Mouse (Mus musculus) kidney, embryonic 16.5 days (tissue): ENCODE measurements around the gene Dennd2a. TPM values are rescaled to one million over a fixed set of nuclear protein-coding genes. Genes with fewer than 3 reads are reported as not detected.

Experiments
- ATAC-seq: fragments of 200-750 bp; cut with Nextera tagmentation; 2 replicates; pipeline ENCODE4 v1.8.0; 2017; ENCODE audit warnings: moderate TSS enrichment; ENCODE audit not compliant: low FRiP score, low TSS enrichment
- H3K27ac ChIP-seq: fragments of 300-500 bp; sonication (generic); 2 replicates; pipeline ENCODE4 v1.5.1; 2014; ENCODE audit warnings: low read length
- H3K27me3 ChIP-seq: fragments of 300-500 bp; sonication (generic); 2 replicates; pipeline ENCODE4 v1.6.1; 2014; ENCODE audit warnings: low read length, control low read depth, mixed read lengths; ENCODE audit not compliant: insufficient read depth
- H3K36me3 ChIP-seq: fragments of 300-500 bp; sonication (generic); 2 replicates; pipeline ENCODE4 v1.6.1; 2014; ENCODE audit warnings: low read length, control low read depth, mixed read lengths; ENCODE audit not compliant: insufficient read depth
- H3K4me1 ChIP-seq: fragments of 300-500 bp; sonication (generic); 2 replicates; pipeline ENCODE4 v1.6.1; 2014; ENCODE audit warnings: low read length, control low read depth, mixed read lengths; ENCODE audit not compliant: insufficient read depth
- H3K4me2 ChIP-seq: fragments of 300-500 bp; sonication (generic); replicated peaks from 2 replicates; pipeline ENCODE4 v1.6.1; 2014; ENCODE audit warnings: low read depth, low read length
- H3K4me3 ChIP-seq: fragments of 300-500 bp; sonication (generic); 2 replicates; pipeline ENCODE4 v1.5.1; 2014; ENCODE audit warnings: mild to moderate bottlenecking, low read length
- H3K9ac ChIP-seq: fragments of 300-500 bp; sonication (generic); replicated peaks from 2 replicates; pipeline ENCODE4 v1.6.1; 2014; ENCODE audit warnings: low read length
- H3K9me3 ChIP-seq: fragments of 300-500 bp; sonication (generic); 2 replicates; pipeline ENCODE4 v1.6.1; 2016; ENCODE audit warnings: low read length, control low read depth
- WGBS: fragments of 180-500 bp; shearing (Covaris S2); extraction: QIAGEN DNeasy Blood & Tissue Kit; methylation state at CpG from one replicate; pipeline ENCODE4 v1.1.7; 2014; 5-methylcytosine and 5-hydroxymethylcytosine counted together
- polyA plus RNA-seq: library from polyadenylated mRNA; unstranded; fragments of >200 nt; fragmentation: Nextera tagmentation; extraction: Ambion mirVana; gene quantifications from 2 replicates; pipeline ENCODE4 v1.2.1, GENCODE M21; 2015

The Dennd2a gene
- polyA plus RNA-seq, 1 experiment from 2014 or later: 20.9 TPM

DNA sequence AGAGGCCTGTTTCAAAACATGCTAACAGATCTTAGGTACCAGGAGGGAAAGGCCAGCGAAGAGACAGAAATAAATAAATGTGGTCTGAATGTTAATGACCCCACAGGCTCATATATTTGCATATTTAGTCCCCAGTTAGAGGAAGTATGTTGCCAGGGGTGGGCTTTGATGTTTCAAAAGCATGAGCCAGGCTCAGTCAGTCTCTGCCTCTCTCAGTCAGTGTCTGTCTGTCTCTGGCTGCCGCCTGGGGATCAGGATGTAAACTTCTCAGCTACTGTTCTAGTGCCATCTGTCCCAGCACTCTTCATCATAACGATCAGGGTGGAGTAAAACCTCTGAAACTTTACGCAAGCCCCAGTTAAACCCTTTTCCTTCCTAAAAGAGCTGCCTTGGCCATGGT lies 29.9 kb downstream of the Dennd2a start:
- no peak overlapping the region for H3K27ac ChIP-seq
- ATAC-seq: no peak
- peaks cover 12% of the 10 kb centered on the region for H3K36me3 ChIP-seq
- H3K4me2 ChIP-seq: no peak overlapping the region
- no peak overlapping the region for H3K4me3 ChIP-seq
- peaks cover 16% of the 10 kb centered on the region for H3K4me1 ChIP-seq
- WGBS: 55% methylated on average over 4 of the region's 4 CpGs
- no peaks in the 10 kb centered on the region for H3K9me3 ChIP-seq
- no peak overlapping the region for H3K9ac ChIP-seq
- no peaks in the 10 kb centered on the region for H3K27me3 ChIP-seq

DNA sequence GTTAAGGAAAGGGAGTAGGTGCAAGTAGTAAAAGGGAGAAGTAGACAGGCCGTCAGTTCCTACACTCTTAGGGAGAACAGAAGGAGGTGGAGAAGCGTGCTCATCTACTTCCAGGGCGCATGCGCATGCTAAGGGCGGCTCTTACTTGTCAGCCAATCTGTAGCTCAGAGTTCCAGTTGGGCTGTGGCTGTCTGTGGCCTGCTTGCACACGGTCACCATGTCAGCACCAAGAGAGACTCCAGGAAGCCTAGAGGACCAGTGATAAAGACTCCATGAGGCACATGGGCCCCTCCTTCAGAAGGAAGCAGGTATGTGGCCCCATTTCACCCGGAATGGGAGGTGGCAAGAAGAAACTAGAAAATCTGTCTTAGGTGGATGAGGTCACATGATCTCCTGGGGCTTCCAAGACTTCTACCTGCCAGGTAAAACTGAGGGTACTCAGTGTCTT lies 30.3 kb downstream of the Dennd2a start:
- peaks cover 16% of the 10 kb centered on the region for H3K4me1 ChIP-seq
- no peak overlapping the region for H3K4me2 ChIP-seq
- no peak overlapping the region for H3K9ac ChIP-seq
- no peak overlapping the region for H3K27ac ChIP-seq
- ATAC-seq: no peak
- 86% methylated on average over 7 of the region's 7 CpGs for WGBS
- no peaks in the 10 kb centered on the region for H3K27me3 ChIP-seq
- H3K9me3 ChIP-seq: no peaks in the 10 kb centered on the region
- peaks cover 16% of the 10 kb centered on the region for H3K36me3 ChIP-seq
- H3K4me3 ChIP-seq: no peak overlapping the region

DNA sequence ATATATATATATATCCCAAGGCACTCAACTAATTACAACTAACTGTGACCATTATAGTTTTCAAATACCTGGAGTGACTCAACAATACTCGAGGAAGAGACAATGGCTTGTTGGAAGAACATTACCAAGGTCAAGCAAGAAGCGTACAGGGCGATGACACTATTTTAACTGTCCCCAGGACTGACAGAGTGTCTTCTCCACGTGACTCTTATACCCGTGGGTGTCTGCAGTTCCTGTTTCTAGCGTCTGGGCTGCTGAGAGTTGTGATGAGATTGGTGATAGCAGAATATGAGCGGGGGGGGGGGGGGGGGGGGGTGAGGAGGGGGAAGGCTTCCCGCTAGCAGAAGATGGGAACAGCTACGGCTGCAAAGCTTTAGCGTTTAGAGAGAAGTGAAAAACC lies 30.9 kb downstream of the Dennd2a start:
- Histone ChIP-seq H3K36me3 (peaks cover 21% of the 10 kb centered on the region), H3K27ac (no peak overlapping the region), H3K9me3 (no peaks in the 10 kb centered on the region), H3K4me3 (no peak overlapping the region), H3K27me3 (no peaks in the 10 kb centered on the region), H3K4me1 (peaks cover 16% of the 10 kb centered on the region), H3K9ac (no peak overlapping the region), H3K4me2 (no peak overlapping the region)
- 73% methylated on average over 8 of the region's 10 CpGs for WGBS
- ATAC-seq: no peak

- ATAC-seq: no peak
- peaks cover 7% of the 10 kb centered on the region for H3K9me3 ChIP-seq
- H3K27ac ChIP-seq: no peak overlapping the region
- H3K4me3 ChIP-seq: no peak overlapping the region
- no peak overlapping the region for H3K9ac ChIP-seq
- WGBS: 97% methylated on average over 13 of the region's 13 CpGs
- peaks cover 46% of the 10 kb centered on the region for H3K36me3 ChIP-seq
- H3K27me3 ChIP-seq: no peaks in the 10 kb centered on the region
- H3K4me1 ChIP-seq: peaks cover 6% of the 10 kb centered on the region; the same call in 1 of the 2 replicates
- H3K4me2 ChIP-seq: no peak overlapping the region
These were observed 34.5 kb downstream of the Dennd2a start for GRCm38 (mm10) chr6:39523161-39523560.

DNA sequence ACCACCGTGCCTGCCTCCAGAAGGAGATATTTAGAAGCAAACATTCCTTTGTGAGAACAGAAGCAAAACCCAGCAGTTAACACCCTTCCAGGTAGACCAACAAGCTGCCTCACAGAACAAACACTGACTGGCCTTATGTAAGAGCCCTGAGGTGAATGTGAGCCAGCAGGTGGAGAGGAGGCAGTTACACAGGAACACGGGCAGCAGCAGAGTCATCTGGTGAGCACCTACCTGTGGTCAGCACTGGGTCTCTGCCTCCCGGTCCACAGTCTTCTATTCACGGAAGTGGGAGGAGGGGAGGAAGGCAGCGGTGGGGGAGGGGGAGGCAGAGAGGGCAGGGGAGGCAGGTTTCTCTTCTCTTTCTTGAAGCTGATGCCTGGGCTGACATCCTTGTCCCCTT lies 35.2 kb downstream of the Dennd2a start:
- Histone ChIP-seq H3K27me3 (no peaks in the 10 kb centered on the region), H3K4me2 (no peak overlapping the region), H3K9me3 (peaks cover 7% of the 10 kb centered on the region), H3K36me3 (peaks cover 45% of the 10 kb centered on the region), H3K4me3 (no peak overlapping the region), H3K27ac (no peak overlapping the region), H3K4me1 (peaks cover 2% of the 10 kb centered on the region; the same call in 1 of the 2 replicates), H3K9ac (no peak overlapping the region)
- 69% methylated on average over 4 of the region's 5 CpGs for WGBS
- ATAC-seq: no peak

DNA sequence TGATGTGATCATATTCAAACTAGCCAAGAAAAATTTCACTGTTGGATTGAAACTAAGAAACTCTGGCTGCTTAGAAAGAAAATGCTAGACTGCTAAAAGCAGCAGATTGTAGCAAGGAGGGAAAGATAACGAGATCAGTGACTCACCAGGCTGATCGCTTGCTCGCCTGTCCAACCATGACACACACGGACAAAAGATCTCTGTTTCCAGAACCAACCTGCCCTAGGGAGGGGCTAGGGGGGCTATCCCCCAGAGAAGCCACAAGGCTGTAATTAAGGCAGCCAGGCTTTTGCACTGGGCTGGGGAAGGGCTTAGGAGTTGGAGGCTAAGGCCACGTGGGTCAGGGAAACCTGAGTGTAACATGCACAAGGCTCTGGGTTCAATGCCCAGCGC lies 41.9 kb downstream of the Dennd2a start:
- Histone ChIP-seq H3K9me3 (peaks cover 7% of the 10 kb centered on the region), H3K4me2 (peak overlapping the region; percentile 20; the same call in 1 of the 2 replicates), H3K4me1 (peaks cover 22% of the 10 kb centered on the region), H3K36me3 (peaks cover 23% of the 10 kb centered on the region), H3K9ac (0 out of 2 replicates have a peak overlapping the region, but pooled peaks have one; percentile 2), H3K27me3 (no peaks in the 10 kb centered on the region), H3K27ac (peak overlapping the region; percentile 85), H3K4me3 (no peak overlapping the region)
- 18% methylated on average over 6 of the region's 6 CpGs for WGBS
- ATAC-seq: peak; percentile 88

DNA sequence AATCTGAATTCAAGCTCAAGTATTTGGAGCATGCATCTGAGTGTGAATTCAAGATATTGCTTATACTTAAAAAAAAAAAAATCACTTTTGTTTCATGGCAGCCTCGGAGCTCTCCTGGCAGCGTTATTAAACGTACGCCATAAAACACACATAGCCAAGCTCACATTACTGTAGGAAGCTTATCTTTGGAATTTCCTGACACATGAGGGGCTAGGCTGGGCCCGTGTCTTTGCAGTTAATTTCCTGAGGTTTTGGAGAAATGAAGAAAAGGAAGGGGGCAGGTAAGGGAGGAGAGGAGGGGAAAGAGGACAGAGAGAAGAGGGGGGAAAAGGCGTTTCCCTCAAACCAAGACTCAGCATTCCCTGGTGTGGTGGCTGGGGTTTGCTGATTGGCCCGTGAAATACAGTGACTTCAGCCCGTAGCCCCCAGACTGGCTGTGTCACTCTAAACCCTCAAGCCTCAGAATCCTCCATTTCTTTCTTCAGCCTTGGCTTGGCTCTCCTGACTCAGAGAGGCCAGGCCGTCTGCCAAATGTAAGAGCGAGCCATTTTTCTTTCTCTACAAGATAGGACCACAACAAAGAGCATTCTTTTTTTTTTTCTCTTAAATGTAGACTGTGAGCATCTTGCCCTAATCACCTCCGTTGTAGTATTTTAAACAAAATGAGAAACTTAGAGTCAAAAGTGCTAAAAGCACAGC lies 42.5 kb downstream of the Dennd2a start:
- H3K9me3 ChIP-seq: peaks cover 2% of the 10 kb centered on the region
- peak; percentile 65; the same call in 1 of the 2 replicates for ATAC-seq
- no peak overlapping the region for H3K4me3 ChIP-seq
- peaks cover 18% of the 10 kb centered on the region for H3K36me3 ChIP-seq
- WGBS: 18% methylated on average over 11 of the region's 11 CpGs
- 0 out of 2 replicates have a peak overlapping the region, but pooled peaks have one; percentile 36 for H3K9ac ChIP-seq
- no peaks in the 10 kb centered on the region for H3K27me3 ChIP-seq
- 0 out of 2 replicates have a peak overlapping the region, but pooled peaks have one; percentile 14 for H3K4me2 ChIP-seq
- H3K4me1 ChIP-seq: peaks cover 22% of the 10 kb centered on the region
- H3K27ac ChIP-seq: peak overlapping the region; percentile 85

GRCm38 (mm10) chr6:39503476-39503875 lies 54.2 kb downstream of the Dennd2a start:
- Histone ChIP-seq H3K9ac (no peak overlapping the region), H3K4me3 (no peak overlapping the region), H3K4me2 (no peak overlapping the region), H3K27ac (no peak overlapping the region), H3K36me3 (peaks cover 42% of the 10 kb centered on the region), H3K9me3 (no peaks in the 10 kb centered on the region), H3K4me1 (no peaks in the 10 kb centered on the region), H3K27me3 (no peaks in the 10 kb centered on the region)
- ATAC-seq: no peak
- 95% methylated on average over 7 of the region's 7 CpGs for WGBS

GRCm38 (mm10) chr6:39497165-39497564 lies 60.5 kb downstream of the Dennd2a start:
- Histone ChIP-seq H3K27me3 (no peaks in the 10 kb centered on the region), H3K27ac (no peak overlapping the region), H3K9me3 (no peaks in the 10 kb centered on the region), H3K4me2 (no peak overlapping the region), H3K4me3 (no peak overlapping the region), H3K9ac (no peak overlapping the region), H3K36me3 (peaks cover 44% of the 10 kb centered on the region), H3K4me1 (no peaks in the 10 kb centered on the region)
- no peak for ATAC-seq
- 94% methylated on average over 4 of the region's 4 CpGs for WGBS

DNA sequence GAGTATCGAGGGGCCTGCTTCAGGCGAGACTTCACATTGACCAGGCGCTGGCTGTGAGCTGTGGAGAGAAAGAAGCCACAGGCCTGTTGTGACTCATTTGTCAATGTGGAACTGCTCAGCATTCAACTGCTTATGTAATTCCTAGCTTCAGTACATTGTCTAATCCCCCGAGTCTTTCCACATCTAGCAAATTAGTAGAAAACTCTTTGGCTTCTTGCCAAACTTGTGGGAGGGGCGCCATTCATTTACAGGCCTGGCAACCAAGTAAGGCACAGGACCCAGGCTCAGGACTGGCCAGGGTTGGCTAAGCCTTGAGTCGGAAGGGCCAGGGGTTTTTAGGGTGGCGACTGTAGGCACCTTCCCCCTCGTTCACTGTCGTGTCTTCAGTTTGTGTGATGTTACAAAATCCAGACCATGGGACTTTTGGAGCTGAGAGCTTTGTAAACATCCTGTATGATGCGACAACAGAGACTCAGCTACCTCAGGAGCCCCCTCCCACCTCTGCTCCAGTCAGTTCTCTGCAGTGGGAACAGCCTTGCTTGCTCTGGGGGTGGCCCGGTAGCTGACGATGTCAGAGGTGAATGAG lies 64.4 kb downstream of the Dennd2a start:
- 83% methylated on average over 12 of the region's 12 CpGs for WGBS

More for the DNA sequence above, 64.4 kb downstream of the Dennd2a start:
- H3K4me3 ChIP-seq: no peak overlapping the region
- H3K4me1 ChIP-seq: no peaks in the 10 kb centered on the region
- H3K4me2 ChIP-seq: no peak overlapping the region
- H3K36me3 ChIP-seq: peaks cover 55% of the 10 kb centered on the region
- H3K27ac ChIP-seq: no peak overlapping the region
- no peaks in the 10 kb centered on the region for H3K9me3 ChIP-seq
- ATAC-seq: no peak
- H3K9ac ChIP-seq: no peak overlapping the region
- no peaks in the 10 kb centered on the region for H3K27me3 ChIP-seq
